Mouse (Mus musculus) midbrain, embryonic 16.5 days (tissue): ENCODE measurements around the gene Gm49721. TPM values are rescaled to one million over a fixed set of nuclear protein-coding genes. Genes with fewer than 3 reads are reported as not detected.
A peak's percentile ranks its signal among the peaks of the same experiment; 100 is the strongest.
"Not testable (repeated sequence)": the region's sequence is repeated elsewhere in the genome, so short reads cannot be mapped to it uniquely, and the experiment has no call there.

ENCODE experiments used
- ATAC-seq: fragments of 200-750 bp; cut with Nextera tagmentation; 2 replicates; pipeline ENCODE4 v1.8.0; 2017; ENCODE audit warnings: moderate TSS enrichment
- H3K27ac ChIP-seq: fragments of 300-500 bp; sonication (generic); 2 replicates; pipeline ENCODE4 v1.5.1; 2014; ENCODE audit warnings: mild to moderate bottlenecking, low read length, mixed read lengths
- H3K27me3 ChIP-seq: fragments of 300-500 bp; sonication (generic); 2 replicates; pipeline ENCODE4 v1.6.1; 2014; ENCODE audit warnings: low read depth, low read length, mixed read lengths; ENCODE audit not compliant: control insufficient read depth, insufficient read depth
- H3K36me3 ChIP-seq: fragments of 300-500 bp; sonication (generic); 2 replicates; pipeline ENCODE4 v1.6.1; 2014; ENCODE audit warnings: mild to moderate bottlenecking, low read length, moderate library complexity, mixed read lengths; ENCODE audit not compliant: control insufficient read depth, insufficient read depth
- H3K4me1 ChIP-seq: fragments of 300-500 bp; sonication (generic); 2 replicates; pipeline ENCODE4 v1.6.1; 2014; ENCODE audit warnings: mild to moderate bottlenecking, low read length, mixed read lengths; ENCODE audit not compliant: control insufficient read depth, insufficient read depth
- H3K4me2 ChIP-seq: fragments of 300-500 bp; sonication (generic); 2 replicates; pipeline ENCODE4 v1.6.1; 2014; ENCODE audit warnings: mild to moderate bottlenecking, low read length, mixed read lengths
- H3K4me3 ChIP-seq: fragments of 300-500 bp; sonication (generic); 2 replicates; pipeline ENCODE4 v1.5.1; 2014; ENCODE audit warnings: low read depth, mild to moderate bottlenecking, low read length, moderate library complexity, mixed read lengths
- H3K9ac ChIP-seq: fragments of 300-500 bp; sonication (generic); 2 replicates; pipeline ENCODE4 v1.6.1; 2014; ENCODE audit warnings: low read depth, low read length, mixed read lengths
- H3K9me3 ChIP-seq: fragments of 300-500 bp; sonication (generic); replicated peaks from 2 replicates; pipeline ENCODE4 v1.6.1; 2014; ENCODE audit warnings: mild to moderate bottlenecking, low read length, mixed read lengths; ENCODE audit not compliant: control insufficient read depth, poor library complexity, severe bottlenecking
- WGBS: fragments of 180-500 bp; shearing (Covaris S2); extraction: QIAGEN DNeasy Blood & Tissue Kit; methylation state at CpG from one replicate; pipeline ENCODE4 v1.1.7; 2014; 5-methylcytosine and 5-hydroxymethylcytosine counted together
- polyA plus RNA-seq: library from polyadenylated mRNA; unstranded; fragments of >200 nt; fragmentation: Nextera tagmentation; extraction: Ambion mirVana; gene quantifications from 2 replicates; pipeline ENCODE4 v1.2.1, GENCODE M21; 2015

Gm49721 gene
- 0.24 and 0.44 TPM in 2 replicates for polyA plus RNA-seq

DNA sequence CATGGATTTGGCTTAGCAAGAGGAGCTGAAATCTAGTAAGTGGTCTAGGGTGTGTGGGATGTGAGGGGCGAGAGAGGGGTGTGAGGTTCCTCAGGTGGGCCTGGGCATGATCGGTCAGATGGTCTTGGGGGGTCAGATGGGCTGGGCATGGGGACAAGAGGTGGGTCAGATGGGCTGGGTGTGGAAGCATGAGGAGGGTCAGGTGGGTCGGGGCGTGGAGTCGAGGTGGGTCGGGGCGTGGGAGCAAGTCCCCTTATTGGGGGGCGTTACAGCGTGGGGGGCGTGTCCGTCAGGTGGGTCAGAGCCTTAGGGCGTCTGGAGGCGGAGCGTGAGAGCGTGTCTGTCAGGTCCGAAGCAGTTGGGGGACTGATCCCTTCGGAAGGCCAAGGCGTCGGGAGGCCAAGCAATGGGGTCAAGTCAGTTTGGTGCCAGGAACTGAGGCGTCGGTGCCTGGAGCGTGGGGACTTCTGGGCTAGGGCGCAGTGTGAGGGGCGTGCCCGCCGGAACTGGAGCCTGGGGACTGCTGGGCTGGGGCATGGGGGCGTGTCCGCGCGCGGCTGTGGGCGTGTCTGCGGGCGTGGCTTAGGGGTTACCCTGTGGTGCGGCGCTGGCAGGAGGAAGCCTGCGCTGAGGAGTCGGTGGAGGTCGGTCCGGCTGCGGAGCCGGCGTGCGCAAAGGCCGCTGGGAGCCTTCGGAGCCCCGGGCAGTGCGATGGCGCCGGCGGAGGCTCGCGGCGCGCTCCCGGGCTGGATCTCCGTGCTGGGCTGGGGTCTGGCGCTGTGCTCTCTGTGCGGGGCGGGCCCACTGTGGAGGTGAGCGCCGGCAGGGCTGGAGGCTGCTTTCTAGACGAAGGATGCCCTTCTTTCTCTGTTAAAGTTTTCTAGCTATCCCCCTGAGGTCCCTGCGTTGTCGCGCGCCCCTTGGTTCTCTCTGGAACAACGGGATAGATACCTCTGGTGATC lies at the start of gene Gm49721:
TSS of gene Gm49721 (plus strand) at position 618 of the 962 bp plus-strand sequence.
- Histone ChIP-seq H3K4me2 (peak within 1 kb of the TSS; percentile 67), H3K9ac (peak within 1 kb of the TSS; percentile 67), H3K4me3 (peak within 1 kb of the TSS; percentile 47)
- not testable (repeated sequence) for H3K36me3 ChIP-seq, H3K27me3 ChIP-seq, H3K4me1 ChIP-seq, H3K27ac ChIP-seq, H3K9me3 ChIP-seq
- peak; percentile 97 for ATAC-seq
- under 1% methylated on average over 27 of the region's 68 CpGs for WGBS

DNA sequence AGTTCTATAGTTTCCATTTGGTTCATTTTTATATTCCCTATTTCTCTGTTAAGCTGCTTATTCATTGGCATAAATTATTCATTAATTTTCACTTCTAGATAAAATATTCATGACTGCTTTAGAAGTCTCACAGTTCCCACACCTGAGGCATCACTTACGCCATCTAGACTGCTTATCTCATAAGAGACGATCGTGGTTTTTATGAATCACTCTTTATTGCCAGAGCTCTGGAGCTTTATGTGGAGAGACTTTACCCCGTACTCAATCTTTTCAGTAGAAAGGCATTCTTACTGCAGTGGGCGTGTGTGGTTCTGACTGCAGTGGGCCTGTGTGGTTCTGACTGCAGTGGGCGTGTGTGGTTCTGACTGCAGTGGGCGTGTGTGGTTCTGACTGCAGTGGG lies 47.1 kb upstream of the Gm49721 start:
- not testable (repeated sequence) for ATAC-seq, H3K27ac ChIP-seq, H3K4me2 ChIP-seq, H3K9ac ChIP-seq, H3K4me3 ChIP-seq, H3K9me3 ChIP-seq, H3K4me1 ChIP-seq, H3K27me3 ChIP-seq, H3K36me3 ChIP-seq
- 80% methylated on average over 5 of the region's 7 CpGs for WGBS

DNA sequence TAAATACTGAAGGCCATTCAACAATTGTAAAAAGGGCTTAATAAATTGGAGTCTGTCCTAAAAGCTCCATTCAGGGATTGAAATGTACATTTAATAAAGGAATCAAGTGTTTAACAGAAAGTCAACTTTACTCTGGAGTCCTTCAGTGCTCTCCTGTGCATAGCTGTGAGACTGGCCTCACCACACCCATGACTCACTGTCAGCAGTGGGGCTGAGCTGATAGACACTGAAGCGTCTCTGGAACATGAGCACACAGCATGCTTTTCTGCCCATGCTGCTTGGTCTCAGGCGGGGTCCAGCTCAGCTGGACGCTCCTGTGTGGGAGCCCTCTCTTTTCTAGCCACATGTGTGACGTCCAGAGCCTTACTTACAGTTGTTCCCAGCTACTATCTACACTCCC lies 36.1 kb upstream of the Gm49721 start:
- not testable (repeated sequence) for ATAC-seq, H3K4me2 ChIP-seq, H3K4me1 ChIP-seq, H3K27ac ChIP-seq, H3K36me3 ChIP-seq, H3K4me3 ChIP-seq, H3K27me3 ChIP-seq, H3K9ac ChIP-seq, H3K9me3 ChIP-seq
- WGBS = no CpG with 5 or more reads among the region's 4 CpGs

DNA sequence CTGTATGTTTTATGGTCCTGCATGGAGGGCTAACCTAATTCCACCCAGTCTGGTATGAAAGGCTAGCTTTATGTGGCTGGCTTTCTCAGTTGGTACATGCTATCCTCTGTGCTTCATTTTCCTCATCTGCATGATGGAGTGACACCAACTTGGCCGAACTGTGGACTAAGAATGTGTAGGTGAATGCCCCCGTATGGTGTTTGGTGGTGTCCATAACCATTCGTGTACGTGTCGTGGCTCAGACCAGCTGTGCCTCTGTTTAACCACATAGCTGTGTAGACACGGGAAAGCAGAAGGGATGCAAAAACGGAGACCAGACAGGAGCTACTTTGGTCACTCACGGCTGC lies 31.1 kb upstream of the Gm49721 start:
- H3K36me3 ChIP-seq, H3K4me1 ChIP-seq, H3K9me3 ChIP-seq, H3K27me3 ChIP-seq: not testable (repeated sequence)
- ATAC-seq = peak; percentile 49; the same call in 1 of the 2 replicates
- Histone ChIP-seq H3K27ac (peak overlapping the region; percentile 86), H3K4me3 (peak overlapping the region; percentile 55), H3K9ac (peak overlapping the region; percentile 79), H3K4me2 (peak overlapping the region; percentile 61)
- no CpG with 5 or more reads among the region's 8 CpGs for WGBS

DNA sequence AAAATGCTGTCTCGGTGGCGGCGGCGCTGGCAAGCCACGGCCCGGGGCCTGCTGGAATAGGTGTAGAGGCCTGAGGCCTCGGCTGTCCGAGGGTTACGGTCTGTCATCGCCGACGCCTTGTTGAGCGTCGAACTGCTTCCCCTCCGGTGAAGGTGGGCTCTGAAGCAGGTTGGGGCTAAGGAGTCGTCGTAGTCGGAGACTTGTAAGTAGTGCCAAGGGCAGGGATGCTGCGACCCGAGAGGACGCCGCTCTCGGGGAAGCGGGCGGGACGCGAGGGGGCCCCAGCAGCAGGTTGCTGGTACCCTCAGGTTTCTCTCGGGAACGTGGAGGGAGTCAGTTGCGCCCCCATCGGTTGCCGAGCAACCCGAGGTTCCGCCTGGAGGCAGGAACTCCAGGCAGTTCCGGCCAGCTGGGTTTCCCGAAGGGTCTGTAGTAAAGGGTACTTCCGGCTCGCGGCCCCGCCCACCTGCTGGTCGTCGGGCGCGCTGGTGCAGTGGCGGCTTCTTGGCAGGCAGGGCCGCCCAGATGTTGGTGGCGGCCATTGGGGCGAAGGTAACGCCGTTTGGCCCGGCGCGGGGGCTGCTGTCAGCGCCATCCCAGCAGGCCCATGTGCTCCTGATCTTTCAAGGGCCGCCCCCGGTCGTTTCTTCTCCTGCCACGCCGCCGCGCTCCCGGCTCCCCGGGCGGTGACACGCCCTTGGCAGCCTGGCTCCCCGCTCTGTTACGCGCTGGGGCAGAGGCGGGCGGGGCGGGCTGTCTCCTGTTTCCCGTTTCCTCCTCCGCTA lies 30.5 kb upstream of the Gm49721 start, which contains the start of gene Rsph3b:
TSS of gene Rsph3b (minus strand) at position 699 of the 785 bp plus-strand sequence.
- H3K4me2 ChIP-seq = peak within 1 kb of the TSS; percentile 61
- WGBS = under 1% methylated on average over 68 of the region's 73 CpGs
- H3K36me3 ChIP-seq, H3K9me3 ChIP-seq, H3K27me3 ChIP-seq, H3K4me1 ChIP-seq: not testable (repeated sequence)
- peak within 1 kb of the TSS; percentile 79 for H3K9ac ChIP-seq
- peak within 1 kb of the TSS; percentile 55 for H3K4me3 ChIP-seq
- H3K27ac ChIP-seq = peak within 1 kb of the TSS; percentile 86
- peak; percentile 99 for ATAC-seq

DNA sequence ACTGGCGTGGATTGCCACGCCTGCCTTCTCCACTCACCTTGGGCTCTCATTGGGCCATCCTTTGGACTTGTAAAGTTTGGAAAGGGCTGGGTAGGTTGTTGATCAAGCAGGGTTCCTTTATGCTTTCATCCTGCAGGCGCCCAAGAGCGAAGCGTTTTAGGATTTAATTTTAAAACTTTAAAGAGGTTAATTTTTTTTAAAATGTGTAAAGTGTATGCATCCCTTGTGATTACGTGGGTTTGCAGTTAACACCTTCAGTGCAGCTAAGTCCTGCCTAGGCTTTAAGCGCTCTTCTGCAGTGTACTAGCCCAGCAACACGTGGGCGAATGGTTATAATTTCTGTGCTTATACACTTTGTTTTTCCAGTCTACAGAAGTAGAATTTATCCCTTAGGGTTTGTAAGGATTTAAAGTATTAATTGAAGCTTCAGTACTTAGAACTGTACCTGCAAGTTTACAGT lies 29.9 kb upstream of the Gm49721 start:
- H3K4me1 ChIP-seq, H3K27me3 ChIP-seq, H3K36me3 ChIP-seq, H3K9me3 ChIP-seq: not testable (repeated sequence)
- WGBS = 16% methylated on average over 9 of the region's 9 CpGs
- Histone ChIP-seq H3K9ac (peak overlapping the region; percentile 79), H3K4me3 (peak overlapping the region; percentile 55), H3K4me2 (peak overlapping the region; percentile 61), H3K27ac (peak overlapping the region; percentile 86)
- ATAC-seq = peak; percentile 33

DNA sequence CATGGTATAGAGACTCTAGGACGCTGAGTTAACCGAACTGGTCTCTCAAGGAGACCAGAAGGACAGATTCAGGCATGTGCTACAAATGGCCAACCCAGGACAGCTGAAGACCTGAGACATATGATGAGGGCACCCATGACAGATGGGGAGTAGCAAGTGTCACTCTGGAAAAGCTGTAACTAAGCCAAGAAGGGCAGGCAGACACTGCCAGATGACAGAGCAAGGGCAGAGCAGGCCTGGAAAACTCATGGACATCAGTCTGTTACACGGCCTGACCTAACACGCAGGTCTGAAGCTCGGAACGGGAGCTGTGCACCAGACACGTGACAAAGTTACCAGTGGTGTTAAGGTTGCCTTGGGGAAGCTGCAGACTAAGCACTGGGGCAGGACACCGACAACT lies 19.8 kb upstream of the Gm49721 start:
- H3K27ac ChIP-seq, H3K9me3 ChIP-seq, H3K4me2 ChIP-seq, H3K36me3 ChIP-seq, H3K4me3 ChIP-seq, H3K4me1 ChIP-seq, H3K27me3 ChIP-seq, ATAC-seq, H3K9ac ChIP-seq: not testable (repeated sequence)
- 87% methylated on average over 5 of the region's 8 CpGs for WGBS

DNA sequence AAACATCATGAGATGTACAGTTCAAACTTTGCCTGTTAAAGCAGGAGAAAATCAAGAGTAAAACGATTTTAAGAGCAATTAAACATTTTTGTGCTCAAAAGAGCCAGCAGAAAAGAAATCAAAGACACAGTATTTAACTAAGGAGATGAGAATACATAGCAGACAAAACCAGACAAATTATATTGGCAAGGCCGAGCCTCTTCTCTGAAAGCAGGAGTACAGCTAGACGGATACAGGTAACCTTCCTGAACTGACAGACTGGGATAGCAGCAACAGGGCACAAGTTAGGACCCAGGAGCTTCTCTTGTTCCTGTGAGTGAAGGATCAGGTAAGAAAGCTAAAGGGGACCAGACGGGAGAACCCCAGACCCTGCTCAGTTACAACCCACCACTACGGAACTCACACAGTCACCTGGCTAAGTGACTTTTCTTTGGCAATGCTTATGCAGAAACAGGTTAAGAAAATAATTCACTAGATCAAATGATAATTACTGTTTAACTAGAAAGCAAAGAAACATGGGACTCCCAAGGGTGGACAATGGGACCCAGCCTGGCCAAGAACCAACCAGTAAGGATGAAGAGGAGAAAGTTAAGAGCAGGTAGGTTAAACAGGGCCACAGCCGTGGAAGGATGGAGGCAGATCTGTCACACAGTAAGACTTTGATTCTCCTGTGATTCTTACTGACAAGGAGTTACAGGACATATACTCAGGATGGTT lies 19.0 kb upstream of the Gm49721 start:
- H3K9ac ChIP-seq, H3K27me3 ChIP-seq, H3K4me1 ChIP-seq, H3K36me3 ChIP-seq, ATAC-seq, H3K9me3 ChIP-seq, H3K27ac ChIP-seq: not testable (repeated sequence)
- 66% methylated on average over 4 of the region's 6 CpGs for WGBS
- H3K4me2 ChIP-seq = peak overlapping the region; percentile 48
- H3K4me3 ChIP-seq = peak overlapping the region; percentile 46
